Comparison of ENCODE assay signal across 8 mouse cellular contexts in genomic region chr10:3718021-3718865, GRCm38 (mm10). TPM values are rescaled to one million over a fixed set of nuclear protein-coding genes. Genes with fewer than 3 reads are reported as not detected.
A peak's percentile ranks its signal among the peaks of the same experiment; 100 is the strongest.
DNase-seq lines count a peak whose midpoint lies in the region; ATAC-seq and TF ChIP-seq lines count a peak whose summit lies in the region.

No protein-coding gene starts in this region.

- H3K36me3 ChIP-seq in heart, embryonic 11.5 days (ENCODE audit: control insufficient read depth, insufficient read depth, low read length), result no peaks in the 10 kb centered on the region

- no peak overlapping the region for H3K9ac ChIP-seq in heart, embryonic 11.5 days (ENCODE audit: low read depth, low read length)

- peak overlapping the region; percentile 37 for H3K4me2 ChIP-seq in heart, embryonic 11.5 days

- H3K9me3 ChIP-seq in heart, embryonic 11.5 days (replicated peaks; ENCODE audit: control insufficient read depth, low read length), result no peaks in the 10 kb centered on the region

- 50% methylated on average over 16 of the region's 16 CpGs for WGBS in heart, embryonic 11.5 days (ENCODE audit: insufficient replicate concordance)
- WGBS in lung, adult 2 months, result 26% methylated on average over 16 of the region's 16 CpGs

- TF ChIP-seq POLR2A in lung, adult 2 months (IDR thresholded peaks at IDR 0.05; ENCODE audit: borderline replicate concordance, extremely low read depth, low read depth, low read length), result 0 out of 2 replicates have a peak, but pooled peaks have one; percentile 25

- ATAC-seq in heart, embryonic 11.5 days (replicated peaks; ENCODE audit: insufficient number of reproducible peaks, low FRiP score, low TSS enrichment), result no peak
- ATAC-seq in inflammation-experienced regulatory T-cells, adult 6 months, result no peak

- H3K4me1 ChIP-seq in heart, embryonic 11.5 days (ENCODE audit: control insufficient read depth, insufficient read depth, low read length), result 0 out of 2 replicates have a peak, but pooled peaks cover 3% of the 10 kb centered on the region
- 0 out of 2 replicates have a peak, but pooled peaks cover 3% of the 10 kb centered on the region for H3K4me1 ChIP-seq in lung, adult 2 months (ENCODE audit: control insufficient read depth, insufficient read depth, low read length)

- no peak for TF ChIP-seq CTCF in lung, adult 2 months (IDR thresholded peaks at IDR 0.05; ENCODE audit: insufficient read depth, low read length)

- H3K4me3 ChIP-seq in heart, embryonic 11.5 days (ENCODE audit: low read depth, low read length), result no peak overlapping the region
- H3K4me3 ChIP-seq in lung, adult 2 months (replicated peaks; ENCODE audit: extremely low read depth, low read depth, low read length), result peak overlapping the region; percentile 53

- H3K27me3 ChIP-seq in heart, embryonic 11.5 days (ENCODE audit: control insufficient read depth, insufficient read depth, low read length), result no peaks in the 10 kb centered on the region

- H3K27ac ChIP-seq in heart, embryonic 11.5 days (ENCODE audit: low read depth, low read length), result no peak overlapping the region; the same call in 1 of the 2 replicates

- peak; percentile 44 for DNase-seq in gastrocnemius, adult 18-20 months (ENCODE audit: low spot score)
- DNase-seq in gastrocnemius, postnatal 4 days (ENCODE audit: low spot score in 2 of 2), result no peak
- peak; percentile 55 to 59 for DNase-seq in cerebellum, postnatal 10 days
- peak; percentile 66 for DNase-seq in kidney, postnatal 10 days
- peak; percentile 51 for DNase-seq in lung, adult 2 months
- DNase-seq in testis, postnatal 14 days (ENCODE audit: low spot score), result peak; percentile 14

RNA-seq across cellular contexts. Expression of gene Plekhg1, which starts 21.9 kb away (rescaled TPM):
- 1 to 10 TPM; 2.7 to 3.7 TPM for total RNA-seq in gastrocnemius, adult 18-20 months (2021)
- total RNA-seq in gastrocnemius, postnatal 4 days (2021), result 10 to 100 TPM; 19.6 to 20.2 TPM
- polyA plus RNA-seq in heart, embryonic 11.5 days (2014; fragmentation: Nextera tagmentation; extraction: Ambion mirVana), result 6.2 and 7.7 TPM in 2 replicates
- 6.5 and 8.6 TPM in 2 replicates for polyA plus RNA-seq in lung, adult 2 months (2012; rRNA removed)
- under 1 TPM in 1 of 3 experiments, not detected in 2; 0.19 TPM for polyA plus RNA-seq in inflammation-experienced regulatory T-cells, adult 6 months (2017; shearing (Covaris generic))

Comparison
In these comparisons a context has a peak if more than half of its experiments do, and no peak if none do; other contexts are left out.
1. DNase-seq: peak in gastrocnemius, adult 18-20 months (single experiment), cerebellum, postnatal 10 days (2 of 2), kidney, postnatal 10 days (single experiment), lung, adult 2 months (single experiment) and testis, postnatal 14 days (single experiment); none in gastrocnemius, postnatal 4 days (0 of 2).